Mouse (Mus musculus) liver (tissue): ENCODE data around the gene Fbxw14.
"Not testable (repeated sequence)": the region's sequence is repeated elsewhere in the genome, so short reads cannot be mapped to it uniquely, and the experiment has no call there.

Experiments
- DNase-seq: peaks from one replicate; pipeline ENCODE4 v3.0.0-alpha.2; 2020; ENCODE audit warnings: mixed read lengths

Fbxw14 gene

GRCm38 (mm10) chr9:109287576-109287975 lies at the start of gene Fbxw14:
Gene Fbxw14, minus strand, starts transcription at chr9:109287676.
- not testable (repeated sequence) for DNase-seq

GRCm38 (mm10) chr9:109263041-109263440 lies 24.4 kb downstream of the Fbxw14 start:
- no peak for DNase-seq

GRCm38 (mm10) chr9:109234654-109235053 lies 52.8 kb downstream of the Fbxw14 start, which contains the start of gene Fbxw20:
Gene Fbxw20, minus strand, starts transcription at chr9:109234754.
- DNase-seq: no peak
